Mouse (Mus musculus) lung, embryonic 15.5 days (tissue): ENCODE data around the gene Dennd4b. TPM values are rescaled to one million over a fixed set of nuclear protein-coding genes. Genes with fewer than 3 reads are reported as not detected.

Experiments
- ATAC-seq: fragments of 200-750 bp; cut with Nextera tagmentation; 2 replicates; pipeline ENCODE4 v1.8.0; 2017; ENCODE audit warnings: moderate number of reproducible peaks, borderline replicate concordance; ENCODE audit not compliant: low FRiP score, low TSS enrichment; ENCODE audit errors: extremely low read depth
- H3K27ac ChIP-seq: fragments of 300-500 bp; sonication (generic); 2 replicates; pipeline ENCODE4 v1.5.1; 2015; ENCODE audit warnings: moderate library complexity, mild to moderate bottlenecking, inconsistent platforms
- H3K27me3 ChIP-seq: fragments of 300-500 bp; sonication (generic); 2 replicates; pipeline ENCODE4 v1.6.1; 2015; ENCODE audit warnings: inconsistent platforms
- H3K36me3 ChIP-seq: fragments of 300-500 bp; sonication (generic); 2 replicates; pipeline ENCODE4 v1.6.1; 2015; ENCODE audit warnings: inconsistent platforms
- H3K4me1 ChIP-seq: fragments of 300-500 bp; sonication (generic); 2 replicates; pipeline ENCODE4 v1.6.1; 2015; ENCODE audit warnings: inconsistent platforms
- H3K4me2 ChIP-seq: fragments of 300-500 bp; sonication (generic); 2 replicates; pipeline ENCODE4 v1.6.1; 2015; ENCODE audit warnings: inconsistent platforms, mild to moderate bottlenecking, moderate library complexity
- H3K4me3 ChIP-seq: fragments of 300-500 bp; sonication (generic); 2 replicates; pipeline ENCODE4 v1.5.1; 2015; ENCODE audit warnings: mild to moderate bottlenecking, inconsistent platforms
- H3K9ac ChIP-seq: fragments of 300-500 bp; sonication (generic); 2 replicates; pipeline ENCODE4 v1.6.1; 2015; ENCODE audit warnings: inconsistent platforms
- H3K9me3 ChIP-seq: fragments of 300-500 bp; sonication (generic); 2 replicates; pipeline ENCODE4 v1.6.1; 2016; ENCODE audit warnings: inconsistent platforms
- WGBS: fragments of 180-500 bp; shearing (Covaris S2); methylation state at CpG from one replicate; pipeline ENCODE4 v1.1.7; 2015; 5-methylcytosine and 5-hydroxymethylcytosine counted together
- polyA plus RNA-seq: library from polyadenylated mRNA; unstranded; fragments of >200 nt; fragmentation: Nextera tagmentation; extraction: Ambion mirVana; gene quantifications from 2 replicates; pipeline ENCODE4 v1.2.1, GENCODE M21; 2015

The Dennd4b gene
- polyA plus RNA-seq, 1 experiment from 2014 or later = 4.8 TPM

DNA sequence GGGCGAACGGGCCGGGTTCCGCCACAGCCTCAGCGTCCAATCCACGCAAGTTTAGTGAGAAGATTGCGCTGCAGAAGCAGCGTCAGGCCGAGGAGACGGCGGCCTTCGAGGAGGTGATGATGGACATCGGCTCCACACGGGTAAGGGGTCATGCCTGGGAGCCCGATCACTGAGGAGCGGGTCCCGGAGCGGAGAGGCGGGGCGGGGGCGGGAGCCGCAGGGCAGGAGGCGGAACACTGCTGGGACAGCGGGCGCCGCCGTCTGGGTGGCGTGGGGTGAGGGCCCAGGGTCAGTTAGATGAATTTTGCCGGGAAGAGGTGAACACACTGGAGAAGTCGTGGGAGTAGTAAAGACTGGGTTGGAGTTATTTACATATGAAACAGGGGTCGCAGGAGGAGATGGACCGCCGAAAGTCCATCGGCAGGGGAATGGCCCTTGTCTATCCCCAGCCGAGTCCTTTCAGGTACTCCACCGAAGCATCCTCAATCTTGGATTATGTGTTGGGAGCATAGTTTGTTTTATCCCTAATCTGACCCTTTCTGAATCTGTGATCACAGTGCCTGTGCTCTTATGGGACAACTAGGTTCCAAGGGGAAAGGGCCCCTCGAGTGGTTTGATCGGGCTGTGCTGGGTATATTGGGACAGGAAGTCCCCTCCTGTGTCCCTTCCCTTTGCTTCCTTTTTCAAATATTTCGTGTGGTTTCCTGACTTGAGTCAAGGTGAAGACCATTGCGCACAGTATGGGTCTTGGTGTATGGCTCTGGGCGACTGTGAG lies 10.4 kb upstream of the Dennd4b start:
- Histone ChIP-seq H3K36me3 (peaks cover 38% of the 10 kb centered on the region), H3K4me3 (peak overlapping the region; percentile 89), H3K27me3 (no peaks in the 10 kb centered on the region), H3K4me2 (peak overlapping the region; percentile 68), H3K9me3 (no peaks in the 10 kb centered on the region), H3K4me1 (peaks cover 17% of the 10 kb centered on the region), H3K9ac (peak overlapping the region; percentile 92), H3K27ac (peak overlapping the region; percentile 91)
- under 1% methylated on average over 41 of the region's 41 CpGs for WGBS
- ATAC-seq = peak; percentile 72

- peak overlapping the region; percentile 92 for H3K9ac ChIP-seq
- peak overlapping the region; percentile 68 for H3K4me2 ChIP-seq
- no peak for ATAC-seq
- H3K27ac ChIP-seq = peak overlapping the region; percentile 91; the same call in 1 of the 2 replicates
- peaks cover 44% of the 10 kb centered on the region for H3K36me3 ChIP-seq
- H3K4me1 ChIP-seq = peaks cover 17% of the 10 kb centered on the region
- no peaks in the 10 kb centered on the region for H3K9me3 ChIP-seq
- WGBS = 15% methylated on average over 2 of the region's 2 CpGs
- no peaks in the 10 kb centered on the region for H3K27me3 ChIP-seq
- peak overlapping the region; percentile 89 for H3K4me3 ChIP-seq
These were observed 9.8 kb upstream of the Dennd4b start for GRCm38 (mm10) chr3:90255194-90255565.

DNA sequence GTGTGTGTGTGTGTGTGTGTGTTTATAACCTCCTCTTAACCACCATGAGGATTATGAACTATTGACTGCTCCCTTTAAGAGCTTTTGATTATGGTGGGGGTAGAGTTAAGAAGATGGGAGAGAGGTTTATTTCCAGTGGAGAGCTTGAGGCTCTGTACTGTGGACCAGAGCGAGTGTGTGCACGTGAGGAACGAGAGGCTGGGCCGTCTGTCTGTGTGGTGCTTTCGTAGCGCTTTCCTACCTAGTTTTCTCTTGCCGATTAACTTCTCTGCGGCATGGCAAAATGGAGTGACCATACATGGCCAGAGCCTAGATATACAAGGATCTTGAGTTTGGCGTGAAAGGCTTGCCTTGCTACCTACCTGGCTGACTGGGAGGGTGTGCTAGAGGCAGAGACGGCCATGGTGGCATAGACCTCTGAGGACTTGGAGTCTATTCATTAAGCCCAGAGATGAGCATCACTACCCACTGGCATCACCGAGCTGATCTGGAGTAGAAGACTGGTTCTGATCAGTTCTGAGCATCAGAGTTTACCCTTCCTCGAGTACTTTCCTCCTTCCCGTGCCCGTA lies 9.1 kb upstream of the Dennd4b start:
- Histone ChIP-seq H3K27me3 (no peaks in the 10 kb centered on the region), H3K9me3 (no peaks in the 10 kb centered on the region), H3K4me3 (peak overlapping the region; percentile 89; the same call in 1 of the 2 replicates), H3K4me1 (peaks cover 13% of the 10 kb centered on the region), H3K36me3 (peaks cover 47% of the 10 kb centered on the region), H3K27ac (no peak overlapping the region), H3K9ac (0 out of 2 replicates have a peak overlapping the region, but pooled peaks have one; percentile 0), H3K4me2 (peak overlapping the region; percentile 68; the same call in 1 of the 2 replicates)
- 88% methylated on average over 14 of the region's 14 CpGs for WGBS
- no peak for ATAC-seq

DNA sequence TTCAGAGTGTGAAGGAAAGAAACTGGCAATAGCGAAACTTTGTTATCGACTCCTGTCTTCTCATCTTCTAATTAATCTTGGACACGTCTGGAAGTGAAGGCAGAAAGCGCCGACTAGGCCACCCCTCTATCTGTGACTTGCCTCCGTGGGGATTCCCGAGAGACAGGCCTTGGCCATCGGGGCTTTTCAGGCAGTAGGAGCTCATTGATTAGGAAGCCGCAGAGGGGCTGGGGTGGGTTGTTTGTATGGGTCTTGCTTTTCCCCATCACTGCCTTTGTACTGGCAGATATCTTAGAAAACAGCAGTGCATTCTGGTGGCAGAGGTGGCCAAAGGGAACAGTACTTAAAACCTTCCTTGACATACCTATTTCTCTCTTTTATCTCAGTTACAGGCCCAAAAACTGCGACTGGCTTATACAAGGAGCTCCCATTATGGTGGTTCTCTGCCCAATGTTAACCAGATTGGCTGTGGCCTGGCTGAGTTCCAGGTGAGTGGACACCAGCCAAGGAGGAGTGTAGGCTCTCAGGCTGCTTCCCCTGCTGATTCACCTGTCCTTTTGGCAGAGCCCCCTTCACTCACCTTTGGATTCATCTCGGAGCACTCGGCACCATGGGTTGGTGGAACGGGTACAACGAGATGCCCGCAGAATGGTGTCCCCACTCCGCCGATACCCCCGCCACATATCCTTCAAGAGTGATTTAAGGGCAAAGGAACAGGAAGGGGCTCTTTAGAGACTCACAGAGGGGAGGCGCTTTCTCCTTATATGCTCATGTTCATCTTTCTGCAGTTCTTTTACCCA lies 8.1 kb upstream of the Dennd4b start:
- Histone ChIP-seq H3K9me3 (no peaks in the 10 kb centered on the region), H3K4me3 (no peak overlapping the region), H3K4me2 (no peak overlapping the region), H3K36me3 (peaks cover 48% of the 10 kb centered on the region), H3K4me1 (peaks cover 11% of the 10 kb centered on the region), H3K9ac (no peak overlapping the region), H3K27me3 (no peaks in the 10 kb centered on the region), H3K27ac (no peak overlapping the region)
- WGBS = 83% methylated on average over 19 of the region's 19 CpGs
- ATAC-seq = no peak

DNA sequence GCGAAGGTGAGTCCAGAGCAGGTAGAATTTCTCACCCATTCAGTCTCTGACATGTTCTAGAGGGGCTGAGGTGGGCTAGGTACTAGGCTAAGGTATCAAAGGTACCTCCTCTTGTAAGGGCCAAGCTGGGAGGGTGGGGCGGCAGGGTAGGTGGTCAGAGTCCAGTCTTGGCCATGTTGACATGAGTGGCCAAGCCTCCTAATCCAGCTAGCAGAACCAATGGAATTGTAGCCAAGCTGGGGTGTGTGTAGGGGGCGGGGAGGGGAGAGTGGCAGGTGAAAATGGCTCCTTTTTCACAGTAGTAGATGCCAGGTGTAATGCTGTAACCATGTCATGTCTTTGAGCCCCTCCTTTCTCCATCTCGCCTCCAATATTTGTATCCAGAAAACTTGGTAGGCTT lies 6.5 kb upstream of the Dennd4b start:
- WGBS = 87% methylated on average over 4 of the region's 4 CpGs
- peaks cover 64% of the 10 kb centered on the region for H3K36me3 ChIP-seq
- ATAC-seq = no peak

GRCm38 (mm10) chr3:90263121-90263771 lies 1.7 kb upstream of the Dennd4b start:
- H3K27ac ChIP-seq = no peak overlapping the region
- no peaks in the 10 kb centered on the region for H3K27me3 ChIP-seq
- H3K4me2 ChIP-seq = no peak overlapping the region
- WGBS = 91% methylated on average over 5 of the region's 5 CpGs
- peaks cover 56% of the 10 kb centered on the region for H3K36me3 ChIP-seq
- H3K4me1 ChIP-seq = peaks cover 17% of the 10 kb centered on the region
- no peaks in the 10 kb centered on the region for H3K9me3 ChIP-seq
- no peak overlapping the region for H3K9ac ChIP-seq
- no peak for ATAC-seq
- no peak overlapping the region for H3K4me3 ChIP-seq

More for the DNA sequence above, 6.5 kb upstream of the Dennd4b start:
- Histone ChIP-seq H3K9me3 (no peaks in the 10 kb centered on the region), H3K4me1 (peaks cover 11% of the 10 kb centered on the region), H3K9ac (no peak overlapping the region), H3K27ac (no peak overlapping the region), H3K4me2 (no peak overlapping the region), H3K4me3 (no peak overlapping the region), H3K27me3 (no peaks in the 10 kb centered on the region)

DNA sequence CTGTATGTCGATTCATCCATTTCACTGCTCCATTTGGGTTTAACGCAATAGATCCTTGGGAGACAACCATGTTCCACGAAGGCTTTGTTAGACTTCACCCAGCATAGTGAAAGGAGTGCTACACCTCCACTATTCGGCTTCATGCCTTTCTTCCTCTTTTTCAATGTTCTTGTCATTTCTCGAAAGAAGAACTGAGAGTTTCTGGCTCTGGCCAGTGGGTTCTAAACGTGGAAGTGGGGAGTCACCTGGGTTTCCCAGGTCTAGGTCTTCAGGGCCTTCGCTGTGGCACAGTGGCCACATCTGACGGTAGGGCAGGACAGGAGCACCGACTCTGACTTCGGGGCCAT lies 325 bp upstream of the Dennd4b start:
- Histone ChIP-seq H3K9me3 (no peaks in the 10 kb centered on the region), H3K4me2 (peak overlapping the region; percentile 71), H3K4me3 (peak overlapping the region; percentile 91), H3K27ac (peak overlapping the region; percentile 99; the same call in 1 of the 2 replicates), H3K27me3 (no peaks in the 10 kb centered on the region), H3K36me3 (peaks cover 42% of the 10 kb centered on the region), H3K4me1 (peaks cover 17% of the 10 kb centered on the region), H3K9ac (0 out of 2 replicates have a peak overlapping the region, but pooled peaks have one; percentile 90)
- WGBS = 29% methylated on average over 10 of the region's 10 CpGs
- ATAC-seq = no peak

GRCm38 (mm10) chr3:90265932-90266741 lies 1.2 kb downstream of the Dennd4b start:
- no peak for ATAC-seq
- peak overlapping the region; percentile 90 for H3K9ac ChIP-seq
- H3K4me1 ChIP-seq = peaks cover 17% of the 10 kb centered on the region
- H3K4me3 ChIP-seq = peak overlapping the region; percentile 91
- peak overlapping the region; percentile 99 for H3K27ac ChIP-seq
- H3K9me3 ChIP-seq = no peaks in the 10 kb centered on the region
- H3K36me3 ChIP-seq = peaks cover 28% of the 10 kb centered on the region
- WGBS = 23% methylated on average over 16 of the region's 16 CpGs
- H3K27me3 ChIP-seq = no peaks in the 10 kb centered on the region
- peak overlapping the region; percentile 71 for H3K4me2 ChIP-seq

GRCm38 (mm10) chr3:90266901-90267775 lies 2.2 kb downstream of the Dennd4b start:
- no peak for ATAC-seq
- Histone ChIP-seq H3K4me2 (peak overlapping the region; percentile 71), H3K36me3 (peaks cover 20% of the 10 kb centered on the region), H3K4me3 (0 out of 2 replicates have a peak overlapping the region, but pooled peaks have one; percentile 91), H3K27ac (peak overlapping the region; percentile 99), H3K9me3 (no peaks in the 10 kb centered on the region), H3K9ac (no peak overlapping the region; the same call in 1 of the 2 replicates), H3K4me1 (peaks cover 17% of the 10 kb centered on the region), H3K27me3 (no peaks in the 10 kb centered on the region)
- WGBS = 87% methylated on average over 20 of the region's 20 CpGs

GRCm38 (mm10) chr3:90268190-90268589 lies 3.2 kb downstream of the Dennd4b start:
- Histone ChIP-seq H3K9me3 (no peaks in the 10 kb centered on the region), H3K4me1 (peaks cover 17% of the 10 kb centered on the region), H3K4me2 (no peak overlapping the region), H3K27me3 (no peaks in the 10 kb centered on the region), H3K4me3 (no peak overlapping the region), H3K36me3 (peaks cover 19% of the 10 kb centered on the region), H3K9ac (no peak overlapping the region), H3K27ac (no peak overlapping the region)
- no peak for ATAC-seq
- 95% methylated on average over 11 of the region's 11 CpGs for WGBS
